Mouse (Mus musculus): ENCODE results near the gene Txnip. TPM values are rescaled to one million over a fixed set of nuclear protein-coding genes. Genes with fewer than 3 reads are reported as not detected.
A peak's percentile ranks its signal among the peaks of the same experiment; 100 is the strongest.

Gene Txnip
- total RNA-seq, 2 experiments from 2014 or later: 19.4 to 25.9 TPM

GRCm38 (mm10) chr3:96551203-96551602 is 6.6 kb upstream of the Txnip start:
- peak; percentile 45 to 50 for DNase-seq (ENCODE audit: low spot score in 2 of 2)

DNA sequence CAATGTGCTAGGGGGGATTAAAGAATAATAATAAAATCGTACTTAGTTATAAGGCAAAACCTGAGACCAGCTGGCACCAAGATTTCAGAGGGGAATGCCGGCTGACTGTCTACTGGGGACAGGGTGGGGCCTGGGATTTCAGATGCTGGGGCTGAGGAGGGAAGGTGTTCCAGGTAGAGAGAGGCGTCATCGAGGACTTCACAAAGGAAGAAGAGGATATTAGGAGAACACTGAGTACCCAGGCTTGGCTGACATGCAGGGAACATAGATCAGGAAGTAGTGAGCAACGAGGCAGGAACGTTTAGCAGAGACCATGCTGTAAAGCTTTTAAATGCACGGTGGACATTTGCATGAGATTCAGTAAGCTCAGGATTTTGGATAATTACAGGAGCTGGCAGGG is 5.9 kb upstream of the Txnip start:
- no peak for DNase-seq (ENCODE audit: low spot score in 2 of 2)

- no peak for DNase-seq (ENCODE audit: low spot score in 2 of 2)
Observed at GRCm38 (mm10) chr3:96553601-96554000, 4.2 kb upstream of the Txnip start.

- DNase-seq (ENCODE audit: low spot score in 2 of 2): no peak
Observed at GRCm38 (mm10) chr3:96554251-96554650, 3.5 kb upstream of the Txnip start.

GRCm38 (mm10) chr3:96555041-96555596 is 2.6 kb upstream of the Txnip start:
- no peak for DNase-seq (ENCODE audit: low spot score in 2 of 2)

GRCm38 (mm10) chr3:96555999-96556614 is 1.6 kb upstream of the Txnip start:
- DNase-seq (ENCODE audit: low spot score in 2 of 2): no peak

DNA sequence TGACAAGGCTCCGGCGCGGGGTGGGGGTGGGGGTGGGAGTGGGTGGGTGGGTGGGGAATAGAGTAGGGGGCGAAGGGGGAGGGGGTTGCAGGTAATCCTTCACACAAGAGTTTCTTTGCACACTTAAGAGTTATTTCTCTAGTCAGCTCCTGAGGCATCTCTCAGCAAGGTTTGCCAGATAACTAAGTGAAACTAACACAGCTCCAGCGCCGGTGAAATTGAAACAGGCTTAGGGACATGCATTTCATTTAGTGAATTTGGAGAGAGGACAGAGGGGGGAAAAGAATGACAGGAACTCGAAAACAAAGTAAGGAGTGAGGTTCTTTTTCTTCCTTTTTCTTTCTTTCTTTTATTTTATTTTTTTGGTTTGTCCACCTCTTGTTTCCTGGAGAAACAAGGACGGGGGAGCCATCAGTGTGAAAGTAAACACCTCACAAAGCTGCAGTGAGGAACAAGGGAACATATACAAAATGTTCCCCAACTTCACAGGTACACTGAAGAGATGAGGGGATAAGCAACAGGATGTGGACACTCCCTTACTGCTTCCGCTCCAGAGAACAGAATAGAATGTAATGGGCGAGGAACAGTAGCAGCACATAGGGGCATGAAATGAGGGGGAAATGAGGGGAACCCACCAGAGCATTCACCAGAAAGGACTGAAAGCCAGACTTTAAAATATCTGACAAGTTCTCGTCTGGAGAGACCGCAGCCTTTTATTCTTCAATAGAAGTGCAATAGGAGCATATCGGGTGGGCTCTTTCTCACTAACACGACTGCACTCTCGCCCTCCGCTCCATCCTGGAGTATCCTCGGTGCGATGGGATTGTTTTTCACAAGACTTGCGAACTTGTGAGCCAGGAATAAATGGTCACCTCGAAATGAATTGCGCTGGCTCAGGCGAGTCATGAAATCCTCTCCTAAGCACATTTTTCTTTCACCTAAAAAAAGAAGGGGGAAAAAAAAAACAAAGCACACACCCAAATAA is 814 bp upstream of the Txnip start:
- no peak for DNase-seq (ENCODE audit: low spot score in 2 of 2)

DNA sequence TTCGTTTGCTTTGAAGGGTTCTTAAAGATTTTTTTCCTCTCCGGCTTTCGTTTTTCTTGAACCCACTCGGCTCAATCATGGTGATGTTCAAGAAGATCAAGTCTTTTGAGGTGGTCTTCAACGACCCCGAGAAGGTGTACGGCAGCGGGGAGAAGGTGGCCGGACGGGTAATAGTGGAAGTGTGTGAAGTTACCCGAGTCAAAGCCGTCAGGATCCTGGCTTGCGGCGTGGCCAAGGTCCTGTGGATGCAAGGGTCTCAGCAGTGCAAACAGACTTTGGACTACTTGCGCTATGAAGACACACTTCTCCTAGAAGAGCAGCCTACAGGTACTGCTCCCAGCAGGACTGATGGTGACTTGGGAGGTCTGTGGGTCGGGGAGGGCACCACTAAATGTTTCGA is 402 bp downstream of the Txnip start:
- DNase-seq (ENCODE audit: low spot score in 2 of 2): no peak

DNA sequence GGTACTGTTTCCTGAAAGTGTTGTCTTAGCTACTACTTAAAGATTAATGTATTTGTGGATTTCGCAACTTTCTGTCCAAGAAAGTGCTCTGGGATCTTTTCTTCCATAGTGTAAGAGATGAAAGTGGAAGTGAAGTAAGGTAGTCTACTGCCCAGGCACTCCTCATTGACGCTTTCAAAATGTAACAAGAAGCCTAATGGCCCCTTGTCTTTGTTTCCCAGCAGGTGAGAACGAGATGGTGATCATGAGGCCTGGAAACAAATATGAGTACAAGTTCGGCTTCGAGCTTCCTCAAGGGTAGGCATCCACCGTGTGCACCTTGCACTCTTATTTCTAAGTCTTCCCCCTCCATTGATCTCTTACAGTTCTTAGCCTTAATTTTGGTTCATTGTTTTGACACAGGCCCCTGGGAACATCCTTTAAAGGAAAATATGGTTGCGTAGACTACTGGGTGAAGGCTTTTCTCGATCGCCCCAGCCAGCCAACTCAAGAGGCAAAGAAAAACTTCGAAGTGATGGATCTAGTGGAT is 975 bp downstream of the Txnip start:
- DNase-seq (ENCODE audit: low spot score in 2 of 2): no peak

DNA sequence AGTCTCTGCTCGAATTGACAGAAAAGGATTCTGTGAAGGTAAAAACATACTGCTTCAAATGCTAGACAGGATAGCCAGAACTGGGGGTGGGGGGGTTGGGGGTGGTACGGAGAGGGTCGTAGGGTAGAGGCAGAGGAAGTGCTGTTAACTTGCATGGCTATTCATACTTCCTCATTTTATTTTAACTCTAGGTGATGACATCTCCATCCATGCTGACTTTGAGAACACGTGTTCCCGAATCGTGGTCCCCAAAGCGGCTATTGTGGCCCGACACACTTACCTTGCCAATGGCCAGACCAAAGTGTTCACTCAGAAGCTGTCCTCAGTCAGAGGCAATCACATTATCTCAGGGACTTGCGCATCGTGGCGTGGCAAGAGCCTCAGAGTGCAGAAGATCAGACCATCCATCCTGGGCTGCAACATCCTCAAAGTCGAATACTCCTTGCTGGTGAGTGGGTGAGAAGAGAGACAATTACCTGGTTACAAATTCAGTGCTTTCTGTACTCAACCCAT is 1.7 kb downstream of the Txnip start:
- DNase-seq (ENCODE audit: low spot score in 2 of 2): no peak

GRCm38 (mm10) chr3:96559911-96560850 is 2.4 kb downstream of the Txnip start:
- DNase-seq (ENCODE audit: low spot score in 2 of 2): no peak

DNA sequence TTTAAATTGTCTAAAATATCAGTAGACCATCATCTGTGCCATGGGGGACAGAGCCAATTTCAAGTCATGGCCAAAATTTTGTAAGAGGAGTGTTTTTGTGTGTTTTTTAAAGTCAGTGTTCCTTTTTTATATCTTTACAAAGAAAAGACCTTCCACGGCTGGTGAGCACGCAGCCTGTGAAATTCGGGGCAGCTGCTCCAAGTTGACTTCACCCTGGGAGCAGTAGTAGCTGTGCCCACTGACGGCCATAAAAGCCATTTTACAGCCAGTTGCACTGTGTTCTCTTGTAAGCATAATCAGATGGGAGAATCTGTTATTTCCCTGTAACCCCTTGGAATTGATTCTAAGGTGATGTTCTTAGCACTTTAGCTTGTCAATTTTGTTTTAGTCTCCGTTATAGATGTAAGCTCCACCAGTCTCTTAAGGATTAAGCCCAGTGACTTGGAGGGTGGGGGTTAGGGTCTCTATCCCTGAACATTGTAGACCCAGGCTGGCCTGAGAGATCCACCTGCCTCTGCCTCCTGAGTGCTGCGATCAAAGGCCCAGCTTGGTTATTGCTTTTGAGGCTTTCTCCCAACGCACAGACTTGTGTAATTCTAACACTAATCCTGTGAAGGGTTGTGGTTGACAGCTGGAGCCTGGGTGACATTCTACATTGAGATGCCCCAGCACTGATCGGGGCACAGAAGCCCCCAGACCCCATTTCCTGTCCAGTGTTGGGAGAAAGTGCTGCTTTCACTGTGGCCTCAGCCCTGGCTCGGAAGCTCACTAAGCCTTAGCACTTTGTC is 3.3 kb downstream of the Txnip start:
- no peak for DNase-seq (ENCODE audit: low spot score in 2 of 2)

GRCm38 (mm10) chr3:96561946-96562681 is 4.4 kb downstream of the Txnip start:
- no peak for DNase-seq (ENCODE audit: low spot score in 2 of 2)

DNA sequence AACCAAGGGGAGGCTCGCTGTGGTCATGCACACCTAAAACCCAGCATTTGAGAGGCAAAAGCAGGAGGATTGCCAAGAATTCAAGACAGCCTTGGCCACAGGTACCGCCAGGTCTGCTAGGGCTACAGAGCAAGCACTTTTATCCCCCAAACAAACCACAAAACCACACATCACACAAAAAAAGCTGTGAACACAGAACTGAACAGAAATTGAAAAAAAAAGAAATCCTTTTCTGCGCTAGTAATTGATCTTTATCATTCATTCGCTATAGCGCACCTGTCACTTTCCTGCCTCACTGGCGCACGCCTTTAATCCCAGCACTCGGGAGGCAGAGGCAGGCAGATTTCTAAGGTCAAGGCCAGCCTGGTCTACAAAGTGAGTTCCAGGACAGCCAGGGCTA is 5.5 kb downstream of the Txnip start:
- DNase-seq (ENCODE audit: low spot score in 2 of 2): no peak

DNA sequence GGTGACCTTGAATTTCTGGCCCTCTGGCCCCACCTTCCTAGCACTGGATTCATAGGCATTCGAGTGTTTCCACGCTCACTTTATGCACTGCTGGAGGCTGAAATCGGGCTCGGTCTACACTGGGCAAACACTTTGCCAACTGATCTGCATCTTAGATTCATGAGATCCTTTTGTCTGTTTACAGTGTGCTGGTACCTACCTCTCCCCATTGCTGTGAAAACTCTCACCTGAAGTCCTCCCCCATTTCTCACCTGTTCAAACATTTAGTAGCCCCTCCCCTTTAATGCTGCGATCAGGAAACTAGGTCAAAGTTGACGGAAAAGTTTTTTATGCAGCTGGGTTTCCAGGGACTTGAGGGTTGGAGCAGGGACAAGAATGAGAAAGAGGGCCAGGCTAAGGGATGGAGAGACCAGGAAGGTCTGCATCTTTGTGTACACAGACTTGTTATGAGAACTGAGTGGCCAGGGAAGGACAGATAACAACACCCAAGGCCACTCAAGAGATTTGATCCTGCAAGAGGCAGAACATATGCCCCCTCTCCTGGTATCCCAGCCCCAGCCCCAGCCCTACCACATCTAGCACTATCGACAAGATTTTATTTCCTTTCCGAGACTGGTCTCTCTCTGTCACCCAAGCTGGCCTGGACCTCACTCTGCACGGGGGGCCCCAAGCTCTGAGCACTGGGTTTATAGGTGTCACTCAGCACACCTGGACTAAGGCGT is 6.3 kb downstream of the Txnip start:
- no peak for DNase-seq (ENCODE audit: low spot score in 2 of 2)

DNA sequence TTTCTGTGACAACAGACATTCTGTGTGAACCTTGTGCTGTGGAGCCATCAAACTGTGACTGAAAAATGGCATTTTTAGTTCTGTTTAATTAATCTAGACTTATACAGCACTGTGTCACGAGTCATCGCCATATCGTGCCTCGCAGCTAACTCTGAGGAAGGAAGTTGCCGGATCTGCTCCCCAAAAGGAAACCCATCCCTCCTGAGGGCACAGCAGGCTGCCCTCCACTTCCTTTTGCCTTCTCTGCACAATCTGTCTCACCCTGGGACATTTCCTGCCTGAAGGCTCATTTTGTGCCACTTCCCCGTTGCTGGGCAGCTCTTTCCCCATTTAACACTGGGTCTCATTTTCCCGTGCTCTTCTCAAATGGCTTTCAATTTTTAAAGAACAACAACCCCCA is 6.9 kb downstream of the Txnip start:
- DNase-seq (ENCODE audit: low spot score in 2 of 2): no peak

- no peak for DNase-seq (ENCODE audit: low spot score in 2 of 2)
Observed at GRCm38 (mm10) chr3:96565105-96565504, 7.3 kb downstream of the Txnip start.

DNA sequence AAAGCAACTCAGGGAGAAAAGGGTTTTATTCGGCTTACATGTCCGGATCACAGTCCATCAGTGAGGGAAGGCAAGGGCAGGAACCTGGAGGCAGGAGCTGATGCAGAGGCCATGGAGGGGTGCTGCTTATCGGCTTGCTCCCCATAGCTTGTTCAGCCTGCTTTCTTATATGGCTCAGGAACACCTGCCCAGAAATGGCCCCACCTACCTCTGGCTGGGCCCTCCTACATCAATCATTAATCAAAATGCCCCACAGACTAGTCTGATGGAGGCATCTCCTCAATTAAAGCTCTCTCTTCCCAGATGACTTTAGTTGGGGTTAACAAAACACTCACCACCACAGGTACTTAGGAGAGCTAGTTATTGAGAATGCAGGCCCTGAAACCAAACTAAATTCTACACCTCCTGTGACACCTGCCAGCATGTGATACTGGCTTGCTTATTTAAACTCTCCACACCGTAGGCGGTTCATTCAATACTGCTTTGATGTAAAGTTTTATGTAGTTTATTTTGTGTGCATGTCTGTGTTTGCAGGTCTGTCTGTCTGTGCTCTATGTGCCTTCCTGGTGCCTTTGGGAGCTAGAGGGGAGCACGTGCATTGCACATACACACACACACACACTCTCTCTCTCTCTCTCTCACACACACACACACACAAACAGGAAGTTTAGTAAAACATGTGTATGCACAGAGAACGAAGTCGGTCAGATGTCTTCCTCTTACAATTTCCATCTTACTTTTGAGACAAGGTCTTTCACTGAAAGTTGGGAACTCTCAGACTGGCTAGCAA is 9.1 kb downstream of the Txnip start:
- no peak for DNase-seq (ENCODE audit: low spot score in 2 of 2)

Measured in left cerebral cortex, adult 18-20 months (tissue).